Mouse (Mus musculus) testis, adult 2 months (tissue): ENCODE results near the gene Sf3b1.

Experiments
- CTCF ChIP-seq: fragments of 200-500 bp; IDR thresholded peaks from 2 replicates; pipeline ENCODE4 v1.5.1; 2012; ENCODE audit warnings: low read depth, mild to moderate bottlenecking, inconsistent platforms, low read length, moderate library complexity; ENCODE audit not compliant: control insufficient read depth, insufficient read depth, insufficient replicate concordance
- POLR2A ChIP-seq: fragments of 200-500 bp; IDR thresholded peaks from 2 replicates; pipeline ENCODE4 v1.6.1; 2012; ENCODE audit warnings: low read depth, mild to moderate bottlenecking, inconsistent platforms, low read length, moderate library complexity; ENCODE audit not compliant: control insufficient read depth

GRCm38 (mm10) chr1:55061099-55061498, 33.8 kb upstream of the Sf3b1 start:
- TF ChIP-seq POLR2A (no peak), CTCF (no peak)
